Mouse (Mus musculus) midbrain, embryonic 14.5 days (tissue): ENCODE data around the gene Irx1. TPM values are rescaled to one million over a fixed set of nuclear protein-coding genes. Genes with fewer than 3 reads are reported as not detected.

ENCODE experiments used
- ATAC-seq: fragments of 200-750 bp; cut with Nextera tagmentation; 2 replicates; pipeline ENCODE4 v1.8.0; 2017; ENCODE audit warnings: moderate number of reproducible peaks, moderate library complexity; ENCODE audit not compliant: low FRiP score, low TSS enrichment
- DNase-seq: peaks from one replicate; pipeline ENCODE4 v3.0.0-alpha.2; 2015
- H3K27ac ChIP-seq: fragments of 300-500 bp; sonication (generic); replicated peaks from 2 replicates; pipeline ENCODE4 v1.5.1; 2014; ENCODE audit warnings: mild to moderate bottlenecking, low read depth, low read length, moderate library complexity
- H3K27me3 ChIP-seq: fragments of 300-500 bp; sonication (generic); 2 replicates; pipeline ENCODE4 v1.6.1; 2014; ENCODE audit warnings: low read length, control low read depth, mixed read lengths; ENCODE audit not compliant: control insufficient read depth, insufficient read depth
- H3K36me3 ChIP-seq: fragments of 300-500 bp; sonication (generic); 2 replicates; pipeline ENCODE4 v1.6.1; 2014; ENCODE audit warnings: low read length, control low read depth; ENCODE audit not compliant: control insufficient read depth, insufficient read depth
- H3K4me1 ChIP-seq: fragments of 300-500 bp; sonication (generic); 2 replicates; pipeline ENCODE4 v1.6.1; 2014; ENCODE audit warnings: mild to moderate bottlenecking, antibody characterized with exemption, low read length, control low read depth; ENCODE audit not compliant: control insufficient read depth, insufficient read depth
- H3K4me2 ChIP-seq: fragments of 300-500 bp; sonication (generic); 2 replicates; pipeline ENCODE4 v1.6.1; 2014; ENCODE audit warnings: mild to moderate bottlenecking, low read length, moderate library complexity
- H3K4me3 ChIP-seq: fragments of 300-500 bp; sonication (generic); replicated peaks from 2 replicates; pipeline ENCODE4 v1.5.1; 2014; ENCODE audit warnings: low read depth, low read length
- H3K9ac ChIP-seq: fragments of 300-500 bp; sonication (generic); replicated peaks from 2 replicates; pipeline ENCODE4 v1.6.1; 2014; ENCODE audit warnings: mild to moderate bottlenecking, low read length, moderate library complexity
- H3K9me3 ChIP-seq: fragments of 300-500 bp; sonication (generic); 2 replicates; pipeline ENCODE4 v1.6.1; 2016; ENCODE audit warnings: low read length, control low read depth, mixed read lengths; ENCODE audit not compliant: control insufficient read depth
- WGBS: fragments of 180-500 bp; shearing (Covaris S2); extraction: QIAGEN DNeasy Blood & Tissue Kit; methylation state at CpG from one replicate; pipeline ENCODE4 v1.1.7; 2014; 5-methylcytosine and 5-hydroxymethylcytosine counted together
- polyA plus RNA-seq: library from polyadenylated mRNA; unstranded; fragments of >200 nt; fragmentation: Nextera tagmentation; extraction: Ambion mirVana; gene quantifications from 2 replicates; pipeline ENCODE4 v1.2.1, GENCODE M21; 2014

Irx1 gene
- polyA plus RNA-seq = 10.1 and 16.4 TPM in 2 replicates

DNA sequence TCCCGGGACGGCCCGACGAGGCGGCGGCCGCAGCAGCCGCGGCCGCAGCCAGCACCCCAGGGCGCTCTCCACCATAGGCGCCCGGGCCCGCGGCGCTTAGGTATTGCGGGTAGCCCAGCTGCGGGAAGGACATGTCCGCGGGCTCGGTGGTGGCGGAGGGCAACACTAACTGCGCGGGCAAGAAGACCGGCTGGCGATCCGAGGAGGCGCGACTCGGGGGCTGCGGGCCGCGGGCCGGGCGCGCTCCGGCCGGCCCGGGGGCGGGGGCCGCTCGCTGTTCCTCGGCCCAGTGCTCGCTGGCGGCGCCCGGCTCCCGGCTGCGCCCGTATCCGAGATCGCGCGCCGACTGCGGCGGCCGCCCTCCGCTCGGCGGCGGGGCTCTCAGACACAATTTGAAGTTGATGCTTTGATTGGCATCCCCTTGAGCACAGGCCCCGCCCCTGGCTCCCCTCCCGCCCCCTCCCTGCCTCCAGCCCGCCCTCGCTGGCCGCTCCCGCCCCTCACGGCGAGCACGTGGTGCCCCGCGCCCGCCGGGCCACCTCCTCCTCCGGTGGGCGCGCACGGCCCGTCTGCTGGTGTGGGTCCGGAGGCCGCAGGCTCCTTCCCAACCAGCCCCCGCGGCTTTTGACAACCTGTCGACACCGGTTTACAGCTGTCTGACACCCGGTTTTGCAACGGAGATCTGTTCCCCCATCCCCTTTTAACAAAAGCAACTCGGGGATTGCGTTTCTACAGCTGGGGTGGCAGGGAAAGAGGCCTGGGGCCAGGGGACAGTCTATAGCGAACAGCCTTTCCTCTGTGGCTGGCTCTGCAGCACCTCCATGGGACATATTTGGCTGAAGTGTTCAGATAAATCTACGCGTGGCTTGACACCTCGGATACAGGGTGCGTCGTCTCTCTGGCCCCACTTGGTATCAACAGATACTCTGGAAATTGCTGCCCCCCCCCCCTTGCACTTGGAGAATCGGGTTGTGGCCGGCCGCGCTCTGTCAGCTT is at the start of gene Irx1:
TSS of gene Irx1 (minus strand) at position 368 of the 996 bp plus-strand sequence.
- Histone ChIP-seq H3K27me3 (peaks cover 44% of the 10 kb centered on the region), H3K4me3 (peak within 1 kb of the TSS; percentile 79), H3K36me3 (peaks cover 12% of the 10 kb centered on the region), H3K4me1 (peaks cover 15% of the 10 kb centered on the region), H3K9ac (peak within 1 kb of the TSS; percentile 93), H3K4me2 (peak within 1 kb of the TSS; percentile 74), H3K27ac (peak within 1 kb of the TSS; percentile 92), H3K9me3 (no peaks in the 10 kb centered on the region)
- DNase-seq (peak; percentile 88), ATAC-seq (peak; percentile 80)
- WGBS = under 1% methylated on average over 89 of the region's 100 CpGs

DNA sequence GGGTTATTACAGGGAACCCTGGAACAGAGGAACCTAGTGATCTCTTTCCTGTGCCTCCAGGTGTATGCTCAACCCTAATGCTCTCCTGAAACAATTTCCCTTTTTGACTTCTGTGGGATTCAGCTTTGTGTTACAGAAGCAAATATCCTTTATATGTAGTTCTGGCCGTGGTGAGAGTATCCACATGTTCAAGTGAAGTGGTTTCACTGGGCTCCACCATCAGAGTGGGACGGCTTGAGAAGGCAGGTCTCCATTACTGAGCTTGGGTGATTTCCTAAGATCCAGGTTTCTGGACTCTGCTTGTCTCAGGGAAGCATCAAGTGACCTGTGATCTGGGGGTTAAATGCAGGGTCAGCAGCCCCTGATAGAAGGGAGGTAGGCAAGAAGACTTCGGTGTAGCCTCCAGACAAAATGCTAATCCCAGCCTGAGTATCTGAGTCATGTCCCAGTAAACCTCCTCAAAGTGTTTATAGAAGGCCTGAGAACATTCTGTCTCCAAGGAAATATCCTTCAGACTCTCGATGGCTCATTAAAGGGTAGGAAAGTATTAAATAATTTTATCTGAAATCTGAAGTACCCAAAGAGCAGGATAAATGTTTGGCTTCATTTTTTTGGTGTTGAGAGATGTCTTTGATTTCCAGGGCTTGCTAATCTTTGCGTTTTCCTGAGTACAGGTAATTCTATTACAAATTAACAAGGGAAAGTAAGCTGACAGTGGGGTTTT is 16.6 kb upstream of the Irx1 start:
- no peaks in the 10 kb centered on the region for H3K4me1 ChIP-seq
- H3K9me3 ChIP-seq = no peaks in the 10 kb centered on the region
- DNase-seq (no peak), ATAC-seq (no peak)
- no peak overlapping the region for H3K4me3 ChIP-seq
- H3K36me3 ChIP-seq = no peaks in the 10 kb centered on the region
- H3K27ac ChIP-seq = no peak overlapping the region
- H3K9ac ChIP-seq = no peak overlapping the region
- WGBS = 44% methylated on average over 5 of the region's 5 CpGs
- no peaks in the 10 kb centered on the region for H3K27me3 ChIP-seq
- no peak overlapping the region for H3K4me2 ChIP-seq

- 90% methylated on average over 3 of the region's 3 CpGs for WGBS
- Histone ChIP-seq H3K9me3 (no peaks in the 10 kb centered on the region), H3K4me1 (no peaks in the 10 kb centered on the region), H3K27ac (no peak overlapping the region), H3K27me3 (peaks cover 6% of the 10 kb centered on the region; the same call in 1 of the 2 replicates), H3K36me3 (no peaks in the 10 kb centered on the region), H3K9ac (no peak overlapping the region), H3K4me2 (no peak overlapping the region), H3K4me3 (no peak overlapping the region)
- ATAC-seq (no peak), DNase-seq (no peak)
Measured at GRCm38 (mm10) chr13:71975753-71976152, 12.2 kb upstream of the Irx1 start.

DNA sequence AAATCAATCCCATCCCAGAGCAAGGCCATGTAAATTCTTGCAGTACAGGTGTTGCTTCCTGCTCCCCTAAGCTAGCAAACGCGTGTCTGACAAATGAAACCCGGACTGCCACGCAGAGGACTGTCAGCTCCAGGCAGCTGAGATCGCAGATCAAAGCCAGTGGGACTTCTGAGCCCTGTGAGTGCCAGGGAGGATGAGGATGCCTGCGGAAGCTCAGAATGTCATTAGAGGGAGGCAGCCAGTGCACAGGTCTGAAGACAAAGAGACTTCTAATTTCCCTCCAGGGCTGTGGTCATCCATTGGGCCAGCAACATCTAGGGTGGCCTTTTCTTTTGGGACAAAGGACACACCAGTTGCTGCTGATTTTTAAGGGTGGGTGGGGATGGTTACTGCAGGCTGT is 4.8 kb upstream of the Irx1 start:
- WGBS = 0% methylated on average over 6 of the region's 6 CpGs
- H3K27me3 ChIP-seq = peaks cover 61% of the 10 kb centered on the region
- ATAC-seq (no peak; the same call in 1 of the 2 replicates), DNase-seq (peak; percentile 75)
- peak overlapping the region; percentile 38 for H3K4me2 ChIP-seq
- no peak overlapping the region for H3K27ac ChIP-seq
- peaks cover 12% of the 10 kb centered on the region for H3K4me1 ChIP-seq
- H3K36me3 ChIP-seq = no peaks in the 10 kb centered on the region
- no peak overlapping the region for H3K9ac ChIP-seq
- no peaks in the 10 kb centered on the region for H3K9me3 ChIP-seq
- H3K4me3 ChIP-seq = 0 out of 2 replicates have a peak overlapping the region, but pooled peaks have one; percentile 12

DNA sequence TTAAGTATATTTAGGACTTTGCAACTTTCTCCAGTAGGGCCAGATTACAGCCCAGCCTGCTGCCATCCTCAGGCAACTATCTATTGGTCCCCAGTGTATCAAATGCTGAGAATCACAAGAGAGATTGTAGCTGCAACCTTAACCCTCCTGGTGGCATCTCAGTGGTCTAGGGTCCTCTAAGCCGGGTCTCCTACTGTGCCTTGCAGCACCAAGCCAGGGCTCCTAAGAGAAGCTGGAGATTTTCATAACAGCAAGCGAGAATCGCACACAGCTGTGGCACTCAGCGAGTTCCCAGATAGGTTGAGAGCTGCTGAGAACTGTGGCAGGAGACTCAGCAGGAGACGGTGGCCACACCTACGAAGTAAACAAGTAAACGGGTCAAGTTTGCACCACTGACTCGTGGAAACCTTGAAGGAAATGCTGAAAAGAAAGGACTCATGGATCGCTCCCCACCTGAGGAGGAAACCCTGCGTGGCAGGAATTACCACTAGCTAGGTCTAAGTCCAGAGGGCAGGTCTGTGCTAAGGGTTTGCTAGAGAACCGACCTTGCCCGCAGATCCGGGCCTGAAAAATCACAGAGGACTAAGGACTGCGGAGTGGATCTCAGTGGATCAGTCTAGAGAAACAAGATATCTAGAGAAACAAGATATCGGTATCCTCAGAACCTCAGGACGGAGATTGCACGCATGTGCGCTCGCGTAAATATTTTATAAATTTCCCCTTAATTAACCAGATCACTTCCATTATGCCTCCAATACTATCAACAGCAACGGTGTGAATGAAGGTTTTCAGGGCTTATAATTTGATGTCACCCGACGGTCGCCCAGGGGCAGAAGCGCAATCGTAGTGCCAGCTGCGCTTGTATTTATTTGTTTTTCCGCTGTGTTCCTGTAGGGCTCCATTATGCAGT is 4.1 kb upstream of the Irx1 start:
- DNase-seq = no peak
- Histone ChIP-seq H3K27ac (no peak overlapping the region), H3K9ac (no peak overlapping the region), H3K4me3 (0 out of 2 replicates have a peak overlapping the region, but pooled peaks have one; percentile 12), H3K4me2 (peak overlapping the region; percentile 38), H3K4me1 (peaks cover 12% of the 10 kb centered on the region), H3K36me3 (no peaks in the 10 kb centered on the region), H3K9me3 (no peaks in the 10 kb centered on the region), H3K27me3 (peaks cover 61% of the 10 kb centered on the region)
- no peak for ATAC-seq
- 4% methylated on average over 28 of the region's 28 CpGs for WGBS

GRCm38 (mm10) chr13:71966631-71967030 is 3.1 kb upstream of the Irx1 start:
- ATAC-seq (no peak), DNase-seq (no peak)
- Histone ChIP-seq H3K27ac (no peak overlapping the region), H3K4me2 (no peak overlapping the region), H3K4me3 (no peak overlapping the region), H3K36me3 (no peaks in the 10 kb centered on the region), H3K9me3 (no peaks in the 10 kb centered on the region), H3K4me1 (peaks cover 12% of the 10 kb centered on the region), H3K9ac (no peak overlapping the region), H3K27me3 (peaks cover 56% of the 10 kb centered on the region)
- 27% methylated on average over 2 of the region's 2 CpGs for WGBS

DNA sequence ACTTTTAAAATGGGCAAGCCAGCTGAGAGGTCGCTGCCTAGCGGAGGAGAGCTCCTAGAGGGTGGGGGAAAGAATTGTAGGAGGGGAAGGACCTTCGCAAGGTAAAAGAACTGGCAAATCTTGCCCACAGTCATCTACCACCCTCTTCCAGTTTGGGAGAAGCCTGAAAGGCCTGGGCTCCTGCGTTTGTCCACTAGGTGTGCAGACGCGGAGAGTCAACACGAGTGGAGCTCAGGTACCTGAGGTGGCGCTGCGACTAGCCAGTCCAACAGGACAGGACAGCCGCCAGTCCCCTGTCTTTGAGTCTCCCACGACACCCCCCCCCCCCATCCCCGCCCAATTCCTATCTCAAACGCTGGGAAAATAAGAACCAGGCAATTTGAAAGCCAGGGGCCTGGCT is 843 bp upstream of the Irx1 start:
- peak overlapping the region; percentile 79 for H3K4me3 ChIP-seq
- WGBS = 1% methylated on average over 13 of the region's 13 CpGs
- H3K4me2 ChIP-seq = peak overlapping the region; percentile 74
- ATAC-seq (no peak), DNase-seq (peak; percentile 66)
- peak overlapping the region; percentile 62; the same call in 1 of the 2 replicates for H3K27ac ChIP-seq
- H3K9me3 ChIP-seq = no peaks in the 10 kb centered on the region
- peaks cover 15% of the 10 kb centered on the region for H3K4me1 ChIP-seq
- H3K36me3 ChIP-seq = peaks cover 4% of the 10 kb centered on the region; the same call in 1 of the 2 replicates
- H3K9ac ChIP-seq = no peak overlapping the region
- H3K27me3 ChIP-seq = peaks cover 51% of the 10 kb centered on the region
